Mouse (Mus musculus) forebrain, embryonic 12.5 days (tissue): ENCODE data around the gene Tesk1. TPM values are rescaled to one million over a fixed set of nuclear protein-coding genes. Genes with fewer than 3 reads are reported as not detected.
A peak's percentile ranks its signal among the peaks of the same experiment; 100 is the strongest.

Source experiments
- ATAC-seq: fragments of 200-750 bp; cut with Nextera tagmentation; 2 replicates; pipeline ENCODE4 v1.8.0; 2017; ENCODE audit warnings: moderate TSS enrichment; ENCODE audit not compliant: low FRiP score
- H3K27ac ChIP-seq: fragments of 300-500 bp; sonication (generic); 2 replicates; pipeline ENCODE4 v1.5.1; 2016; ENCODE audit warnings: mild to moderate bottlenecking
- H3K27me3 ChIP-seq: fragments of 300-500 bp; sonication (generic); 2 replicates; pipeline ENCODE4 v1.6.1; 2016; ENCODE audit warnings: mild to moderate bottlenecking
- H3K36me3 ChIP-seq: fragments of 300-500 bp; sonication (generic); replicated peaks from 2 replicates; pipeline ENCODE4 v1.6.1; 2016; ENCODE audit warnings: mild to moderate bottlenecking
- H3K4me1 ChIP-seq: fragments of 300-500 bp; sonication (generic); 2 replicates; pipeline ENCODE4 v1.6.1; 2016
- H3K4me2 ChIP-seq: fragments of 300-500 bp; sonication (generic); 2 replicates; pipeline ENCODE4 v1.6.1; 2016; ENCODE audit warnings: mild to moderate bottlenecking, moderate library complexity
- H3K4me3 ChIP-seq: fragments of 300-500 bp; sonication (generic); replicated peaks from 2 replicates; pipeline ENCODE4 v1.5.1; 2016; ENCODE audit warnings: mild to moderate bottlenecking
- H3K9ac ChIP-seq: fragments of 300-500 bp; sonication (generic); 2 replicates; pipeline ENCODE4 v1.6.1; 2016; ENCODE audit warnings: mild to moderate bottlenecking
- H3K9me3 ChIP-seq: fragments of 300-500 bp; sonication (generic); 2 replicates; pipeline ENCODE4 v1.6.1; 2016
- WGBS: fragments of 180-500 bp; shearing (Covaris S2); methylation state at CpG from one replicate; pipeline ENCODE4 v1.1.7; 2016; 5-methylcytosine and 5-hydroxymethylcytosine counted together
- polyA plus RNA-seq: library from polyadenylated mRNA; unstranded; fragments of >200 nt; fragmentation: Nextera tagmentation; extraction: Ambion mirVana; gene quantifications from 2 replicates; pipeline ENCODE4 v1.2.1, GENCODE M21; 2016

The Tesk1 gene
- polyA plus RNA-seq, 1 experiment from 2014 or later = 12.6 TPM

DNA sequence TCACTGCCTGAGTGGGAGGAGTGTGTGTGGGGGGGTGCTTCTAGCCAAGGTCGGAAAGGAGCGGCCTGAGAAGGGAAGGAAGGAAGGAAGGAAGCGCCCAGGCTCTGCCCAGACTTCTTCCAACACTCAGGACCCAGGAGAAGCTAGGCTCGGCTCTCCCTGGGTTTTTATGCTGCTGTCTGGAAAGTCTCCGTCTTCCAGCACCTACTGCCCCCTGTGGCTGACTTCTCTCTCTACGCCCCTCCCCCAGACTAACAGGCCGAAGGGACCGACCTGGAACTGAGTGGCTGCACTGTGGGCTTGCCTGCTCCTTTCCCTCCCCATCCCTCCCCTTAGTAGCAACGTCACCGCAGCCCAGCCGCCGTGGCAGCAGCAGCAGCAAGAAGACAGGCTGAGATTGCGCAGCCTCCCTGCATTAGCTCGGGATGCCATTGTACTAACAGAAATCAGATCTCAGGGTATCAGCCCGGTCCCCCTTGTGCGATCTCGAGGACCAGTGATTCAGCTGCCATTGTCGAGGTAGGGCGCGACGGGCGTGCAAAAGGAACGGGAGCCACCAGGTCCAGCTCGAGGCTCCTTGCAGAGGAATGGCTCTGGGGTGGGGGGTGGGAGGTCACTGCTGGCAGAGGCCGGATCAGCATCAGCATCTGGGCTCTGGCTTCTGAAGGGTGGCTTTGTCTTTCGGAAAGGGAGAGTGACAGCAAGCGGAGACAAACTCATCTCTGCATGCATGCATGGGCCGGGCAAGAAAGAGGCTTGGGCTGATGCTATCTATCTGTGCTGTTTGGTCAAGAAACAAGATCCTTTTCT, 35.4 kb upstream of the Tesk1 start:
- no peaks in the 10 kb centered on the region for H3K27me3 ChIP-seq
- peak overlapping the region; percentile 72 for H3K9ac ChIP-seq
- H3K27ac ChIP-seq = peak overlapping the region; percentile 91
- H3K9me3 ChIP-seq = no peaks in the 10 kb centered on the region
- H3K4me1 ChIP-seq = peaks cover 31% of the 10 kb centered on the region
- peak overlapping the region; percentile 67 for H3K4me2 ChIP-seq
- H3K36me3 ChIP-seq = no peaks in the 10 kb centered on the region
- peak overlapping the region; percentile 52 for H3K4me3 ChIP-seq
- ATAC-seq = peak; percentile 96
- WGBS = 2% methylated on average over 28 of the region's 28 CpGs

DNA sequence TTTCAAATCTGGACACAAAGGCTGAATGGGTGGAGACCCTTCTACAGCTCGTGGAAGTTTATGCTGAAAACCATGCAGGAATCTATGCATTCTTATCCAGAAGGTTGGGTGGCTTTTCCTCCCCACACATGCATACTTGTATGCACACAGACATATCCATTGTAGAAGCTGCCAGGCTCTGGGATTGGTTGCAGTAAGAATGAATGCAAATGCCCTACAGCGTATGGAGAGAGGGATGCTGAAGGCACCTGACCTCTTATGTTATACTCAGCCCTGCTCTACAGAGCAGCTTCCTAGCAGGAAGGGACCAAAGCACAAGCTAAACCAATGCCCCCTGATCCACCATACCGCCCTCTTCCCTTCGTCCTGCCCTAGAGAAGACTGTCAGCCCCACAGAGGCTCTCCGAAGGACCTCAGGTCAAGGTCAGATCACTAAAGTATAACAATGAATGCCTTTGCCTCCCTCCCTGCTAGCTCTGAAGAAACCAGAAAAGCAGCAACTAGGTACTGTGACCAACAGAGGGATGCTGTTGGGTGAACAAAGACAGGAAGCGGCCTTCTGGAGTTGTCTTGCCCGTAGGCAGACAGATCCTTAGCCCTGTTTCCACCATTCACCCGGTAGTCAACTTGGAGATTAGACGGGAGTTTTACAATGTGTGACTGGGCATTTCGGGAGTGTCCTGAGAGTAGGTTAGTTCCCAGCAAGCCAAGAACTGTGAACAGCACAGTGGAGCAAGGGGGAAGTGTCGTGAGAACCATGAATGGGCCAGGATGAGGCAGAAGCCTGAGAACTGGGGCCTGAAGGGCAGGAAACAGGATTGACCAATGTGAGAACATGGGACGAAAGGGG, 34.4 kb upstream of the Tesk1 start:
- Histone ChIP-seq H3K27ac (peak overlapping the region; percentile 91), H3K9me3 (no peaks in the 10 kb centered on the region), H3K4me1 (peaks cover 28% of the 10 kb centered on the region), H3K27me3 (no peaks in the 10 kb centered on the region), H3K4me2 (peak overlapping the region; percentile 67), H3K4me3 (peak overlapping the region; percentile 52), H3K36me3 (no peaks in the 10 kb centered on the region), H3K9ac (peak overlapping the region; percentile 72)
- 72% methylated on average over 12 of the region's 12 CpGs for WGBS
- ATAC-seq = 0 out of 2 replicates have a peak, but pooled peaks have one; percentile 51

DNA sequence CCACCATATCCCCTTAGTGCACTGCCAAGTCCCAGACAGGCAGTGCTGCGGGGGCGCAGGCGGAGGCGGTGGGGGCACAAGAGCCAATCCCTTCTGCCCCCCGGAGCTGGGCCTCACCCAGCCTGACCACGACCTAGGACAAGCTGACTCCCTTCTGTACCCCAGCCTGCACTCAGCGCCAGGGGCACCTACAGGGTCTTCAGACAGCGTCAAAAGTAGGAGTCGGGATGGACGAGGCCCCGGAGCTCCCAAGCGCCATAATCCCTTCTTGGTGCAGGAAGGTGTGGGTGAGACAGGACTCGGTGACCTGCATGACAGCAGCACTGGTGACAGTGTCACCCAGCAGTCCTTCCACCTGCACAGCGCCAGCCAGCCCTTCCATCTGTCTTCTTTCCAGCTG, 27.0 kb upstream of the Tesk1 start:
- peaks cover 32% of the 10 kb centered on the region for H3K36me3 ChIP-seq

DNA sequence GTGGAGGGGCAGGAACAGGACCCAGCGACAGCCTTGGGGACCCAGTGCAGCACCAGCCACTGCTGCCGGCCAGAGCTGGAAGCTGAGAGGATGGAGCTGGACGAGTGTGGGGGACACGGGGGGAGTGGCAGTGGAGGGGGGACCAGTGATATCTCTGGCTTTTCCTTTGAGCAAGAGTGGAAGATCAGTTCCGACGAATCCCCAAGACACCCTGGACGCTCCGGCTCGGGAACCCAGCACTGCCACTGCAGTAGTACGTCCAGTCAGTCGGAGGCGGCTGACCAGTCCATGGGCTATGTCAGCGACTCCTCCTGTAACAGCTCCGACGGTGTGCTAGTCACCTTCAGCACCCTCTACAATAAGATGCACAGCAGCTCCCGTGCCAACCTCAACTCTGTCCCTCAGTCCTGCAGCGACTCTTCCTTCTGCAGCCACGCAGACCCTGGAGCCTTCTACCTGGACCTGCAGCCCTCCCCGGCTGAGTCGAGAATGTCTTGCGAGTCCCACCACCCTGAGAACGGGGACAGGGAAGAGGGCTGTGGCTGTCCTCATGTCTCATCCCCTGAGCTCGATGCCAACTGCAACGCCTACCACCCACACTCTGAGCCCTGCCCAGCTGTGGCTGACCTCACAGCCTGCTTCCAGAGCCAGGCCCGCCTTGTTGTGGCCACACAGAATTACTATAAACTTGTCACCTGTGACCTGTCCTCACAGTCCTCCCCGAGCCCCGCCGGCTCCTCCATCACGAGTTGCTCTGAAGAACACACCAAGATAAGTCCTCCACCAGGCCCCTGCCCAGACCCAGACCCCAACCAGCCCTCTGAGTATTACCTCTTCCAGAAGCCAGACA, 26.3 kb upstream of the Tesk1 start:
- ATAC-seq = no peak
- H3K4me1 ChIP-seq = no peaks in the 10 kb centered on the region
- H3K9ac ChIP-seq = no peak overlapping the region
- no peak overlapping the region for H3K4me3 ChIP-seq
- H3K27me3 ChIP-seq = no peaks in the 10 kb centered on the region
- WGBS = 91% methylated on average over 29 of the region's 29 CpGs
- no peaks in the 10 kb centered on the region for H3K9me3 ChIP-seq
- H3K36me3 ChIP-seq = peaks cover 32% of the 10 kb centered on the region
- H3K4me2 ChIP-seq = no peak overlapping the region
- H3K27ac ChIP-seq = no peak overlapping the region

More for the DNA sequence above, 27.0 kb upstream of the Tesk1 start:
- Histone ChIP-seq H3K27ac (no peak overlapping the region), H3K4me2 (no peak overlapping the region), H3K4me1 (peaks cover 2% of the 10 kb centered on the region; the same call in 1 of the 2 replicates), H3K9me3 (no peaks in the 10 kb centered on the region), H3K4me3 (no peak overlapping the region), H3K27me3 (no peaks in the 10 kb centered on the region), H3K9ac (no peak overlapping the region)
- WGBS = 91% methylated on average over 14 of the region's 14 CpGs
- no peak for ATAC-seq

DNA sequence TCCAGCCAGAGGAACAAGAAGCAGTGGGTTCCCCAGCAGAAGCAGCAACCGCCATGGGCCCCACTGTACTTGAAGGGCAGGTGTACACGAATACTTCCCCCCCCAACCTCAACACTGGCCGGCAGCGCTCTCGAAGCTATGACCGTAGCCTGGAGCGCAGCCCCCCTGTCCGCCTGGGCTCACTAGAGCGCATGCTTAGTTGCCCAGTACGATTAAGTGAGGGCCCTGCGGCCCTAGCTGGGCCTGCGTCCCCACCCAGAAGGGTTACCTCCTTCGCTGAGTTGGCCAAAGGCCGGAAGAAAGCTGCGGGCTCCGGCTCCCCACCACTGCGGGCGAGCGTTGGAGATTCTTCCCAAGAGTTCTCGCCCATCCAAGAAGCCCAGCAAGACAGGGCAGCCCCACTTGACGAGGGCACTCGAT, 25.7 kb upstream of the Tesk1 start:
- Histone ChIP-seq H3K27ac (no peak overlapping the region), H3K9me3 (no peaks in the 10 kb centered on the region), H3K27me3 (no peaks in the 10 kb centered on the region), H3K4me1 (no peaks in the 10 kb centered on the region), H3K4me3 (no peak overlapping the region), H3K9ac (no peak overlapping the region), H3K4me2 (no peak overlapping the region), H3K36me3 (peaks cover 32% of the 10 kb centered on the region)
- 96% methylated on average over 22 of the region's 22 CpGs for WGBS
- no peak for ATAC-seq

DNA sequence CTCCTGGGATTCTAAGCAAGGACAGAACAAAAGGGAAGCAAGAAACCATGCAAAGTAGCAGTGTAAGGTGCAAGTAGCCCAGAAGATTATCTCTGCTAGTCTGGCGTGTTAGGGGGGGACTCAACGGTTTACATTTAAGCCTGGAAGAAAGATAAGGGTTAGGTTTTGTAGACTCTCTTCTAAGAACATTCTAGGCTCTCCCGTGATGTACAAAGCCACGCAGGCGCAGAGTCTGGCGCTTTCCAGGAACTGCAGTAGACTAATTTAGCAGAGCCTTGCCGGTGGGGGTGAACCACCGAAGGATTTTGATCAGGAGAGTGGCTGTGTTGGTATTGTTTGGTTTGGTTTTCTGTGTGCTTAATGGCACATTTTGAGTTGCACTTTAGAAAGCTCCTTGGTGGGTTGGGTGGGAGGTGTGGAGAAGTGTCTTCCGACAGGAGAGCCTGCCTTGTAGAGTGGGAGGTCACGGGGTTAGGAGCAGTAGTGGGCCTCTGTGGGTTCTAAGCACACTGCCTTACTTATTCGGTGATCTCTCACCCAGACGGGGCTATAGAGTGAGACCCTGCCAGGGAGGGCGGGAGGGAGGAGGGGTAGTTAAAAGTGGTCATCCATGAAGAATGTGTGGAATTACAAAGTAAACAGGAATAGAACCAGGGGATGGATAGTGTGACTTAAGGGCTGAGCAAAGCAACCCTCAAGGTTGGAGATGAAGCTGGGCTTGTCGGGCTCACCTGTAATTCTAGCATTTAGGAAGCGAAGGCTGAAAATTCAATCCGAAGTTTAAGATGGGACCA, 24.3 kb upstream of the Tesk1 start:
- H3K36me3 ChIP-seq = peaks cover 46% of the 10 kb centered on the region
- no peak overlapping the region for H3K9ac ChIP-seq
- no peaks in the 10 kb centered on the region for H3K4me1 ChIP-seq
- H3K9me3 ChIP-seq = no peaks in the 10 kb centered on the region
- H3K4me3 ChIP-seq = no peak overlapping the region
- no peak for ATAC-seq
- no peaks in the 10 kb centered on the region for H3K27me3 ChIP-seq
- WGBS = 86% methylated on average over 16 of the region's 16 CpGs
- no peak overlapping the region for H3K27ac ChIP-seq
- H3K4me2 ChIP-seq = no peak overlapping the region

DNA sequence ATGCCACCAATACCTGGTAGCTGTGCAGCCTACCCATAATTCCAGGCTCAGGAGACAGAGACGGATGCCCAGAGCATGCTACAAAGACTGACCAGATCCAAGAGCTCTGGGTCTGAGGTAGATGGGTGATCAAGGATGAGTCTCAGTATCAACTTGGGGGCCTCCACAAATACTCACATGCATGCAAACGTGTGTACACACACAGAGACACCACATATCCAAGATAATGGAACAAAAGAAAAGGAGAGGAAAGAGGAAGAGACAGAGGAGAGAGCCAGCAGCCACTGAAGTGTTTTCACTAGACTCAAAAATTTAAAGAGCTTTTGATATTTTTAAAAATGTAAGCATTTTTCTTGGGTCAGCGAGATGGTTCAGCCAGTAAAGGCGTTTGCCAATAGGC, 23.3 kb upstream of the Tesk1 start:
- Histone ChIP-seq H3K4me1 (no peaks in the 10 kb centered on the region), H3K27me3 (peaks cover 1% of the 10 kb centered on the region; the same call in 1 of the 2 replicates), H3K4me3 (no peak overlapping the region), H3K36me3 (peaks cover 52% of the 10 kb centered on the region), H3K4me2 (no peak overlapping the region), H3K27ac (no peak overlapping the region), H3K9me3 (no peaks in the 10 kb centered on the region), H3K9ac (no peak overlapping the region)
- WGBS = 81% methylated on average over 4 of the region's 4 CpGs
- ATAC-seq = no peak

DNA sequence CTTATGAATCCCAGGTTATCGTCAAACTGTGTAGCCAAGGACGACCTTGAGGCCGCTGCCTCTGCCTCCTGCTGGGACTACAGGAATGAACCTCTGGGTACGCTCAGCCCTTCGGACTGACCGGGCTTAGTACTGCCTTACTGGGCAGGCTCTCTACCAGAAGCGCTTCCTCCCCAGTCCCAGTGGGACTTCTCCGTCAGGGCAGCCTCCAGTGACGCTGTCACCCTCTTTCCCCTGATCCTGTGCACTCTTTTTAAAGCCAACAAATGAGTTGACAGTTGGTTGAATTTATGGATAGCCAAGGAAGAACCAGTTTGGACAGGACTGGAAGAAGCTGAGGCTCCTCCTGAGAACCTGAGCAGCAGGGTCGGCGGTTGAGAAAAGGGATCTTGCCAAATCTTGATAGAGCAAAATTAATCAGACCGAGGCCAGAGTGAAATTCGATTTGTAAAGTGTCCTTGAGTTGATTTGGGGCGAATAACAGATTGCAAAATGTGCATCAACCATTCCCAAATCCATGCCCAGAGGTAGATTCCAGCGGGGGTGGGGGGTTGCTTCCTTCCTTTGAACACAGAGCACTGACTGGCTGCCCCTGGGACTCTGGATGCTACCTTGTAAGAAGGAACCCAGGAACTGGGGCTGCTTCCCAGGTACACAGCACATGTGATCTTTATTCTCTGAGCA, 22.6 kb upstream of the Tesk1 start:
- Histone ChIP-seq H3K4me3 (no peak overlapping the region), H3K4me2 (no peak overlapping the region), H3K36me3 (peaks cover 58% of the 10 kb centered on the region), H3K27ac (no peak overlapping the region), H3K9me3 (no peaks in the 10 kb centered on the region), H3K27me3 (peaks cover 8% of the 10 kb centered on the region), H3K4me1 (no peaks in the 10 kb centered on the region), H3K9ac (no peak overlapping the region)
- WGBS = 66% methylated on average over 15 of the region's 15 CpGs
- no peak for ATAC-seq

DNA sequence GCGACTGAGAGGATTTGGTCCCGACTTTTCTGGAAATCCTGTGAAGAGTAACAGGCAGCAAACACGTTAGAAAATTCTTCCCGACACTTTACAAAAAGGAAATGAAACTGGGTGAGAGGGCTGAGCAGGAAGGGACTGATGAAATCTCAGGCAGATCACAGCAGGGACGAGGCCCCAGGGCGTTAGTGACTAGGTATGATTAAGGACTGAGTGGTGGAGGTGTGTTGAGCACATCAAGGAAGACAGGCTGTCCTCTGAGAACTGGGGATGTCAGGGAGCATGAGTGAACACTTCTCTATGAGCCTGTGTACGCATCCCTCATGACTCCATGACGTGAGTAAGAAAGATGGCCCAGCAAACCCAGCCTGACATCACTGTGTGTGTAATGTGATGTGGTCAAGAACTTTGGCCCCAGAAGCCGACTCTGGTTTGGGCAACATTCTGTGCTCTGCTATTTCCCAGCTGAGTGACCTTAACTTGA, 21.9 kb upstream of the Tesk1 start:
- no peak for ATAC-seq
- no peak overlapping the region for H3K9ac ChIP-seq
- no peak overlapping the region for H3K4me3 ChIP-seq
- 76% methylated on average over 9 of the region's 9 CpGs for WGBS
- H3K36me3 ChIP-seq = peaks cover 62% of the 10 kb centered on the region
- H3K4me2 ChIP-seq = no peak overlapping the region
- no peak overlapping the region for H3K27ac ChIP-seq
- no peaks in the 10 kb centered on the region for H3K4me1 ChIP-seq
- H3K9me3 ChIP-seq = no peaks in the 10 kb centered on the region
- peaks cover 15% of the 10 kb centered on the region for H3K27me3 ChIP-seq

DNA sequence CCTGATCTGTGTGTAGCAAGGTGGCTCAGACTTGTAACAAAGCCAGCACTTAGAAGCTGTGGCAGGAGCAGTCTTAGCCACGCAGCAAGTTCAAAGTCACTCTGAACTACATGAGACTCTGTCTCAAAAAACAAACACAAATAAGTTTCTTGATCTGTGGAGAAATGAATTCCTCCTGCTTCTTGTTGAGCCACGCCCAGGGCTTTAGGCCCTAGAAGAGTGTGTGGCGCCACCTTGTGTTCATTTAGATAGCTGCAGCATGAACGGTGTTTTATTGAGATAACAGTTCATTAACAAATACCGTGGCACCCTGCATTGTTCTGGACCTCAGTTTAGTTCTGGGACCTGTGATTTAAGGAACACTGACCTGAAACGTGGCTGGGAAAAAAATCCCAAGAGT, 21.4 kb upstream of the Tesk1 start:
- Histone ChIP-seq H3K36me3 (peaks cover 62% of the 10 kb centered on the region), H3K4me1 (peaks cover 4% of the 10 kb centered on the region), H3K4me3 (no peak overlapping the region), H3K9ac (no peak overlapping the region), H3K9me3 (no peaks in the 10 kb centered on the region), H3K27ac (no peak overlapping the region), H3K4me2 (no peak overlapping the region), H3K27me3 (peaks cover 20% of the 10 kb centered on the region)
- 4% methylated on average over 6 of the region's 6 CpGs for WGBS
- peak; percentile 34; the same call in 1 of the 2 replicates for ATAC-seq
